Mouse (Mus musculus): ENCODE measurements around the gene Olfr50.

The Olfr50 gene

GRCm38 (mm10) chr2:36790238-36790637 lies at the start of gene Olfr50:
Olfr50 (plus strand) TSS chr2:36790538.
- no peak for DNase-seq (ENCODE audit: low spot score in 2 of 2)

GRCm38 (mm10) chr2:36783976-36784375 lies 6.4 kb upstream of the Olfr50 start, which contains the start of gene Olfr348:
Olfr348 (plus strand) TSS chr2:36784276.
- DNase-seq (ENCODE audit: low spot score in 2 of 2) = no peak

- no peak for DNase-seq (ENCODE audit: low spot score in 2 of 2)
Observed at GRCm38 (mm10) chr2:36816932-36817331, 26.6 kb downstream of the Olfr50 start, which contains the start of gene Olfr3. Olfr3 (minus strand) TSS chr2:36817032.

- DNase-seq (ENCODE audit: low spot score in 2 of 2) = no peak
Observed at GRCm38 (mm10) chr2:36846010-36846409, 55.7 kb downstream of the Olfr50 start, which contains the start of gene Olfr350. Olfr350 (plus strand) TSS chr2:36846310.

Data from right cerebral cortex, adult 2 months (tissue).